Mouse (Mus musculus): ENCODE data around the gene Lrba.

DNA sequence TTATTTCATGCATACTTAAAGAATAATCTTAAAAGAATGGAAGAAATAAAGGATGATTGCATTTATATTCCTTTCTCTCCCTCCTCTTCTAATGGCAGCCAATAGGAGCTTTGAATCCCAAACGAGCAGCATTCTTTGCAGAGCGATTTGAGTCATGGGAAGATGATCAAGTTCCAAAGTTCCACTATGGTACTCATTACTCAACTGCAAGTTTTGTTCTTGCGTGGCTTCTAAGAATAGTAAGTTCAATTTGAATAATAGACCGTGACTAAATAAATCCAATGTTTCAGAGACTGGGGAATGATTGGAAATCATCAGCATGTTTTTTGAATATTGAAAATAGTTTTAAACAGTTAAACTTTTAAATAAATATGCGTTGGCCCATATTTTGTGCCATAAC, 416.9 kb downstream of the Lrba start:
- TF ChIP-seq ZKSCAN1 (IDR thresholded peaks at IDR 0.05; ENCODE audit: borderline replicate concordance, low read depth, low read length): no peak
- TF ChIP-seq CHD1 (IDR thresholded peaks at IDR 0.05; ENCODE audit: low read depth, low read length): no peak
- TF ChIP-seq POLR2A (IDR thresholded peaks at IDR 0.05; ENCODE audit: low read depth, low read length): no peak

Measured in CH12.LX (cell line).